Mouse (Mus musculus): ENCODE results near the gene Ffar1.
A peak's percentile ranks its signal among the peaks of the same experiment; 100 is the strongest.

The Ffar1 gene

DNA sequence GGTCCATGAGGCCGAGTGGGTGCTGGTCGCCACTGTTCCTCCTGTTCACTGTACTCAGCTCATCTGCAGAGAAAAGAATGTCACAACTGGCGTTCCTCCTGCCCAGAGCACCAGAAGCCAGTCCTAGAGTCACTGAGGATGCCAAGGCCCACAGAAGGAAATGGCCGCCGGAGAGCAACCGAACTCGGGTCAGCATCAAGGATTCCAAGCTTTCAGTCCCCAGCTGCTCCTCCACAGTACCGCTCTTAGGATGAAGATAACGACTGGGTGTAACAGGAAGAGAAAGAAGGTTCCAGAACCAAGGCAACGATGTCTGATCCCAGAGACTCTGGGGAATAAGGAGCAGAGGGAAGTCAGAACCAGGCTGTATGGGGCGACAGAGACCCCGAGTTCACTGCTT is at the start of gene Ffar1:
Ffar1 (minus strand) TSS at position 101 of the 400 bp plus-strand sequence.
- Histone ChIP-seq H3K4me1 (replicated peaks; ENCODE audit: low read depth, low read length) (peaks cover 27% of the 10 kb centered on the region), H3K9me3 (ENCODE audit: low read length) (no peaks in the 10 kb centered on the region), H3K36me3 (ENCODE audit: insufficient read depth, low read length) (no peaks in the 10 kb centered on the region), H3K4me3 (replicated peaks; ENCODE audit: low read length) (peak within 1 kb of the TSS; percentile 68), H3K27me3 (ENCODE audit: insufficient read depth, low read length) (peaks cover 15% of the 10 kb centered on the region)
- TF ChIP-seq CTCF (conservative IDR thresholded peaks at IDR 0.05; ENCODE audit: low read length) = no peak
- TF ChIP-seq NANOG (IDR thresholded peaks at IDR 0.05; ENCODE audit: borderline replicate concordance, low read length) = no peak
- no peak for TF ChIP-seq POU5F1 (IDR thresholded peaks at IDR 0.05; ENCODE audit: borderline replicate concordance, low read length)

- peaks cover 22% of the 10 kb centered on the region for H3K4me1 ChIP-seq (replicated peaks; ENCODE audit: low read depth, low read length)
- H3K4me3 ChIP-seq (replicated peaks; ENCODE audit: low read length) = no peak overlapping the region
- H3K36me3 ChIP-seq (ENCODE audit: insufficient read depth, low read length) = no peaks in the 10 kb centered on the region
- no peak for TF ChIP-seq CTCF (conservative IDR thresholded peaks at IDR 0.05; ENCODE audit: low read length)
- H3K9me3 ChIP-seq (ENCODE audit: low read length) = no peaks in the 10 kb centered on the region; the same call in 1 of the 2 replicates
- peaks cover 25% of the 10 kb centered on the region for H3K27me3 ChIP-seq (ENCODE audit: insufficient read depth, low read length)
Measured at GRCm38 (mm10) chr7:30909773-30910172, 48.4 kb upstream of the Ffar1 start.

DNA sequence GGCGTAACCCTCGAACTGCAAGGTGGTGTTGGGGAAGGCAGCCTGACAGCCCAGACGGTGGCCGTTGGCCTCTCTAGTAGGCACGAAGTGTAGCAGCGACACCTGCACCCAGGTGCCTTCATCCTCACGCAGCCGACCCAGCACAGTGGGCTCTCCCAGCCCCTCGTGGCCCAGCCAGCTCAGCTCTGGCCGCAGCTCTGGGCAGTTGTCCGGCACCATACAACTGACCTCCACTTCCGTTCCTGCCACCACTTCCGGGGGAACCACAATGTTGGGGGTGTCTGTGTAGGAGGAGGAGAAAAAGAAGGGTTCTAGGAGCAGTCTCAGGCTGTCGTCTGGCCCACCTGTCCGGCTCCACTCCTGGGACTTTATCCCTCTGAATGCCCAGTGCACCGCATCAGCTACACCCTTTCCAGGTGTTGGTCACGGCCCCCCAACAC is 47.6 kb upstream of the Ffar1 start:
- Histone ChIP-seq H3K9me3 (ENCODE audit: low read length) (no peaks in the 10 kb centered on the region; the same call in 1 of the 2 replicates), H3K4me1 (replicated peaks; ENCODE audit: low read depth, low read length) (peaks cover 18% of the 10 kb centered on the region), H3K27me3 (ENCODE audit: insufficient read depth, low read length) (peaks cover 25% of the 10 kb centered on the region), H3K4me3 (replicated peaks; ENCODE audit: low read length) (peak overlapping the region; percentile 65), H3K36me3 (ENCODE audit: insufficient read depth, low read length) (no peaks in the 10 kb centered on the region)
- TF ChIP-seq NANOG (IDR thresholded peaks at IDR 0.05; ENCODE audit: borderline replicate concordance, low read length) = no peak
- no peak for TF ChIP-seq POU5F1 (IDR thresholded peaks at IDR 0.05; ENCODE audit: borderline replicate concordance, low read length)
- TF ChIP-seq CTCF (conservative IDR thresholded peaks at IDR 0.05; ENCODE audit: low read length) = no peak

DNA sequence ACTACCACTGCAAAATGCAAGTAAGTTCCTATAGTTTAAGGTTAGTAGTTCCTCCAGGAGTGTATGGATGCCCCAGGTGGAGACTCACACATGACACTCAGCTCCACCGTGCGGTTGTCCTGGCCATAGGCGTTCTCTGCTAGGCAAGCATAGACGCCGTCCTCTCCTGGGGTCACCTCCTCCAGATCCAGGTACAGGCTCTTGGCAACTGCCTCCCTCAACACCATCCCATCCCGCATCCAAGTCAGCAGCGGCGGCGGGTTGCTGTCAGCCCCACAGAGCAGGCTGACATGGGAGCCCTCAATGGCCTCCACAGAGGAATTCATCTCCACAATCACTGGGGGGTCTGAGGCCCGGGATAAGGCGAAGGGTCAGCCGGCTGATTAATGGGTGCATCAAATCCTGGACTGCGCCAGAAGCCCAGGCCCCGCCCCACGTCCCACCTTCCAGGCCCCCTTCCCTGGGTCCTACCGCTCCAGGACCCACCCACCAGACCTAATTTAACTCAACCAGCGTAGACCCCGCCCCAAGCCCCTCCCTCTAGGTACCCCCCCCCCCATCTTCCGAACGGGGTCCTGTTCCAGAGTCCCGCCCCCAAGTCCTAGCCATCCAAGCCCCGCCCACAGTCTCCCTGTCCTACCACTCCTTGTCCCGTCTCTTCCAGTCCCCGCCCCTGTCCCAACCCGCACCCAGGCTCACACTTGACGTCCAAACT is 47.1 kb upstream of the Ffar1 start:
- H3K4me3 ChIP-seq (replicated peaks; ENCODE audit: low read length) = peak overlapping the region; percentile 65
- peaks cover 25% of the 10 kb centered on the region for H3K27me3 ChIP-seq (ENCODE audit: insufficient read depth, low read length)
- no peaks in the 10 kb centered on the region for H3K36me3 ChIP-seq (ENCODE audit: insufficient read depth, low read length)
- TF ChIP-seq NANOG (IDR thresholded peaks at IDR 0.05; ENCODE audit: borderline replicate concordance, low read length) (no peak), CTCF (conservative IDR thresholded peaks at IDR 0.05; ENCODE audit: low read length) (no peak), POU5F1 (IDR thresholded peaks at IDR 0.05; ENCODE audit: borderline replicate concordance, low read length) (no peak)
- peaks cover 16% of the 10 kb centered on the region for H3K4me1 ChIP-seq (replicated peaks; ENCODE audit: low read depth, low read length)
- no peaks in the 10 kb centered on the region; the same call in 1 of the 2 replicates for H3K9me3 ChIP-seq (ENCODE audit: low read length)

DNA sequence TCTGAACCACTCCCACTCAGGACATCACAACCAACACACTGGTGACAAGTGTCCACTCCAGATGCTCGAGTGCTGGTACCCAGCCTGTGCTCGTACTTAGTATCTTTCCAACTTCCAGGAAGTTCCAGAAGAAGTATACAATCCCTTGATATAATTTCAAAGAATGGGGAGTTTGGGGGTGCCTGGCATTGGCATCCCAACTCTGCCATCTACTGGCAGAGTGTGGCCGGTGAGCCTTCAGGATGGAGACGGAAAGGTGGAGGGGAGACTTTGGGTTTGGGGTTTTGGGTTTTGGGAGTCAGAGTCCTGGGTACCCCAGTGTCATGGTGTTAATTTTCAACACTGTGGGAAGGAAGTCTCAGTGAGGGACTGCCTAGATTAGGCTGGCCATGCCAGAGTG is 42.7 kb upstream of the Ffar1 start:
- Histone ChIP-seq H3K27me3 (ENCODE audit: insufficient read depth, low read length) (peaks cover 37% of the 10 kb centered on the region), H3K4me3 (replicated peaks; ENCODE audit: low read length) (no peak overlapping the region), H3K36me3 (ENCODE audit: insufficient read depth, low read length) (no peaks in the 10 kb centered on the region), H3K9me3 (ENCODE audit: low read length) (no peaks in the 10 kb centered on the region; the same call in 1 of the 2 replicates), H3K4me1 (replicated peaks; ENCODE audit: low read depth, low read length) (peaks cover 13% of the 10 kb centered on the region)
- peak; percentile 24 for TF ChIP-seq CTCF (conservative IDR thresholded peaks at IDR 0.05; ENCODE audit: low read length)
- TF ChIP-seq POU5F1 (IDR thresholded peaks at IDR 0.05; ENCODE audit: borderline replicate concordance, low read length) = no peak
- no peak for TF ChIP-seq NANOG (IDR thresholded peaks at IDR 0.05; ENCODE audit: borderline replicate concordance, low read length)

DNA sequence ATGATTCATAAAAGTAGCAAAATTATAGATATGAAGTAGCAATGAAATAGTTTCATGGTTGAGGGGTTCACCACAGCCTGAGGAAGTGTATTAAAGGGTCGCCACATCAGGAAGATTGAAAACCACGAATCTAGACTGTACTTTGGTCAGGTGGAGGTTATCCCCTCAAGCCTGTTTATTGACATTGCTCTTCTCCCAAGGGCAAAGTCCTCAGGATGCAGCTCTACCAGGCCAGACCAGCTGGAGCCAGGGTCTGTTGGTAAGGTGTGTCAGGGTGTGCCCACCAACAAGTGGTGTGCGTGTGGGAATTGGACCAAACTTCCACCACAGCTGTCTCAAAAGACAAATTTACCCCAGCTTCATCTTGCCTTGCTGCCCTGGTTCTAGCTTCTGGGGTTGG is 33.9 kb upstream of the Ffar1 start:
- H3K27me3 ChIP-seq (ENCODE audit: insufficient read depth, low read length) = peaks cover 26% of the 10 kb centered on the region
- peaks cover 8% of the 10 kb centered on the region; the same call in 1 of the 2 replicates for H3K4me1 ChIP-seq (replicated peaks; ENCODE audit: low read depth, low read length)
- TF ChIP-seq NANOG (IDR thresholded peaks at IDR 0.05; ENCODE audit: borderline replicate concordance, low read length) = no peak
- no peak for TF ChIP-seq CTCF (conservative IDR thresholded peaks at IDR 0.05; ENCODE audit: low read length)
- TF ChIP-seq POU5F1 (IDR thresholded peaks at IDR 0.05; ENCODE audit: borderline replicate concordance, low read length) = no peak
- H3K4me3 ChIP-seq (replicated peaks; ENCODE audit: low read length) = no peak overlapping the region
- no peaks in the 10 kb centered on the region for H3K9me3 ChIP-seq (ENCODE audit: low read length)
- no peaks in the 10 kb centered on the region for H3K36me3 ChIP-seq (ENCODE audit: insufficient read depth, low read length)

DNA sequence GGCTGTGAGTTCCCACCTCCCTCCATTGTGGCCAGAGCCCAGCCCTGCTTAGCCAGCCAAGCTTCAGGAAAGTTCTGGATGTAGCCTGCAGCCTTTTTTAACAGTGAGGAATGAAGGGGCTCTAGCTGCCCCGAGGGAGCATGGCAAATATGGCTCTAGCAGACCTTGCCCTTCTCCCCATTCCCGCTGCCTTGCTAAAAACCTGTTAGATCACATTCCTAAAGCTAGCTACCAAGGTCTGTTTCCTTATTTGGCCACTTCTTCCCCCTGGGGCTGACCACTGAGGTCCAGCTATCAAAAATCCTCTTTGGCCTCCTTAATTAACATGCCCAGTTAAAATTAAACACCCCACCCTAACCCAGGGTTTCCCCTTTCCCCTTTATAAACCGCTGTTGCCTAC is 31.2 kb upstream of the Ffar1 start:
- no peak overlapping the region for H3K4me3 ChIP-seq (replicated peaks; ENCODE audit: low read length)
- H3K4me1 ChIP-seq (replicated peaks; ENCODE audit: low read depth, low read length) = peaks cover 8% of the 10 kb centered on the region; the same call in 1 of the 2 replicates
- H3K27me3 ChIP-seq (ENCODE audit: insufficient read depth, low read length) = peaks cover 10% of the 10 kb centered on the region
- TF ChIP-seq NANOG (IDR thresholded peaks at IDR 0.05; ENCODE audit: borderline replicate concordance, low read length) (no peak), POU5F1 (IDR thresholded peaks at IDR 0.05; ENCODE audit: borderline replicate concordance, low read length) (no peak), CTCF (conservative IDR thresholded peaks at IDR 0.05; ENCODE audit: low read length) (no peak)
- no peaks in the 10 kb centered on the region for H3K36me3 ChIP-seq (ENCODE audit: insufficient read depth, low read length)
- H3K9me3 ChIP-seq (ENCODE audit: low read length) = no peaks in the 10 kb centered on the region

DNA sequence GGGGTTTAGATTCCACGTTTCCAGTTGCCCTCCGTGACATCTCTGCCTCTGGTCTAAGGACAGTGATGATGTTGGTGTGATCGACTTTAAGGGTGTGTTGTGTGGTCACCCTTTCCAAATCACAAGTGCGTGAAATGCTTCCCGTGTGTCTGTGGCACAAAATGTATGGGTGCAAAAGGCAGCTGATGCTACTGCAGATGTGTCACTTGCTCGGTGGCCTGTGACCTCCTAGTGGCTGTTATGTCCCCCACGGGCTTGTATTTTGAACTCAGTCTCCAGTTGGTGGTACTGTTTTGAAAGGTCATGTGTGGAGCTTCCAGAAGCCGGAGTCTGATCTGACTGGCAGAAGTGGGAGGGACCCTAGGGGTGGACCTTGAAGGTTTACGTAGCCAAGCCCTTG is 30.4 kb upstream of the Ffar1 start:
- no peaks in the 10 kb centered on the region for H3K9me3 ChIP-seq (ENCODE audit: low read length)
- H3K27me3 ChIP-seq (ENCODE audit: insufficient read depth, low read length) = peaks cover 5% of the 10 kb centered on the region
- no peak overlapping the region for H3K4me3 ChIP-seq (replicated peaks; ENCODE audit: low read length)
- H3K36me3 ChIP-seq (ENCODE audit: insufficient read depth, low read length) = no peaks in the 10 kb centered on the region
- peaks cover 8% of the 10 kb centered on the region; the same call in 1 of the 2 replicates for H3K4me1 ChIP-seq (replicated peaks; ENCODE audit: low read depth, low read length)
- TF ChIP-seq NANOG (IDR thresholded peaks at IDR 0.05; ENCODE audit: borderline replicate concordance, low read length) = no peak
- no peak for TF ChIP-seq CTCF (conservative IDR thresholded peaks at IDR 0.05; ENCODE audit: low read length)
- TF ChIP-seq POU5F1 (IDR thresholded peaks at IDR 0.05; ENCODE audit: borderline replicate concordance, low read length) = no peak
